8 mouse cellular contexts compared by ENCODE assay signal in the genomic region with DNA sequence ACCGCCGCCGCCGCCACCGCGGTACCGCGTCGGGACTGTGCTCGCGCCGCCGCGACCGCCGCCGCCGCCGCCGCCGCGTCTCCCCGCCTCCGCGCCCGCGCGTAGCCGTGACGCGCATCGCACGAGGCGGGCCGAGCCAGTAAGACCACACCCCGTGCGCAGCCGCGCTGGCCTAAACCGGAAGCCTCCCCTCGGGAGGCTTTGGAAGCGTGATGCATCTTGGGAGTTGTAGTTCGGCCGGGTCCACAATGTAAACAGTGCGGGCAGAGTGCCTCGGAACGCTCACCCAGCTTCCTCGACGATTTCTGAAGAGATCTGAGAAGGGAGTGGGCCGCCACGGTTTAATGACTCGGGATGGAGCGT. TPM values are rescaled to one million over a fixed set of nuclear protein-coding genes. Genes with fewer than 3 reads are reported as not detected.
DNase-seq lines count a peak whose midpoint lies in the region; ATAC-seq and TF ChIP-seq lines count a peak whose summit lies in the region.

No protein-coding gene starts in this region.

- ATAC-seq in activated CD4-positive, CD25-positive, alpha-beta regulatory T cell, adult 4 months, result peak; percentile 94
- ATAC-seq in inflammation-experienced regulatory T-cells, adult 6 months, result peak; percentile 92
- ATAC-seq in megakaryocyte-erythroid progenitor cell, adult 5-6 weeks (replicated peaks; ENCODE audit: low FRiP score, low TSS enrichment, poor library complexity, severe bottlenecking), result peak; percentile 98

- DNase-seq in gastrocnemius, postnatal 10 days, result peak; percentile 93
- DNase-seq in left cerebral cortex, postnatal 10 days (ENCODE audit: extremely low spot score in 1 of 2, low spot score in 2 of 2), result peak; percentile 95 to 97
- DNase-seq in right cerebral cortex, postnatal 25 days, result peak; percentile 96
- DNase-seq in urinary bladder, postnatal 4 days (ENCODE audit: low spot score in 2 of 2), result peak; percentile 92 to 95

- peak overlapping the region; percentile 22; the same call in 1 of the 2 replicates for H3K27ac ChIP-seq in cortical plate, adult 2 months (ENCODE audit: insufficient read depth, low read length)

- intact Hi-C loops in left cerebral cortex, postnatal 10 days (cut with DNase I), result no loop called here

- H3K4me3 ChIP-seq in cortical plate, adult 2 months (ENCODE audit: insufficient read depth, low read length), result peak overlapping the region; percentile 48

- TF ChIP-seq CTCF in cortical plate, adult 2 months (IDR thresholded peaks at IDR 0.05; ENCODE audit: extremely low read depth, insufficient read depth, low read length), result no peak

- TF ChIP-seq POLR2A in cortical plate, adult 2 months (IDR thresholded peaks at IDR 0.05; ENCODE audit: extremely low read depth, insufficient read depth, low read length), result peak; percentile 90

- H3K4me1 ChIP-seq in cortical plate, adult 2 months (ENCODE audit: control insufficient read depth, insufficient read depth, low read length), result peaks cover 5% of the 10 kb centered on the region

RNA-seq across cellular contexts. Expression of gene Adipor2, which starts 28.9 kb away (rescaled TPM):
- 10 to 100 TPM; 10.1 to 11.5 TPM for polyA plus RNA-seq in activated CD4-positive, CD25-positive, alpha-beta regulatory T cell, adult 4 months (2017; shearing (Covaris generic))
- 37.7 and 38.0 TPM in 2 replicates for polyA plus RNA-seq in cortical plate, adult 2 months (2012; rRNA removed)
- 10 to 100 TPM; 55.7 to 56.2 TPM for total RNA-seq in gastrocnemius, postnatal 10 days (2021)
- 1 to 10 TPM; 9.3 to 9.7 (median 9.4) TPM for polyA plus RNA-seq in inflammation-experienced regulatory T-cells, adult 6 months (2017; shearing (Covaris generic))
- total RNA-seq in left cerebral cortex, postnatal 10 days (2021), result 10 to 100 TPM; 40.5 to 43.1 TPM
- total RNA-seq in megakaryocyte-erythroid progenitor cell, adult 5-6 weeks (2014; fragmentation: Nextera tagmentation), result 34.1 and 37.1 TPM in 2 replicates
- total RNA-seq in megakaryocyte-erythroid progenitor cell, adult 5-6 weeks (2017), result 65.9 and 73.1 TPM in 2 replicates

RNA-seq across cellular contexts. Expression of gene Lrtm2, which starts 58.1 kb away (rescaled TPM):
- polyA plus RNA-seq in activated CD4-positive, CD25-positive, alpha-beta regulatory T cell, adult 4 months (2017; shearing (Covaris generic)), result not detected
- polyA plus RNA-seq in cortical plate, adult 2 months (2012; rRNA removed), result 49.9 and 50.2 TPM in 2 replicates
- total RNA-seq in gastrocnemius, postnatal 10 days (2021), result under 1 TPM; 0.16 to 0.31 TPM
- polyA plus RNA-seq in inflammation-experienced regulatory T-cells, adult 6 months (2017; shearing (Covaris generic)), result under 1 TPM in 2 of 3 experiments, not detected in 1; 0.09 to 0.26 TPM
- 10 to 100 TPM; 38.5 to 39.4 TPM for total RNA-seq in left cerebral cortex, postnatal 10 days (2021)
- not detected in 2 replicates for total RNA-seq in megakaryocyte-erythroid progenitor cell, adult 5-6 weeks (2014; fragmentation: Nextera tagmentation)
- total RNA-seq in megakaryocyte-erythroid progenitor cell, adult 5-6 weeks (2017), result 0.38 TPM in 1 of 2 replicates, not detected in the other

Comparison
In these comparisons a context has a peak if more than half of its experiments do, and no peak if none do; other contexts are left out.
1. Peak in every context shown above with its lines: DNase-seq, ATAC-seq, H3K4me3 ChIP-seq and H3K27ac ChIP-seq.
2. RNA of gene Lrtm2, which starts 58.1 kb away (total RNA-seq): 38.5 to 39.4 TPM in left cerebral cortex, postnatal 10 days; 0.38 TPM in megakaryocyte-erythroid progenitor cell, adult 5-6 weeks and 0.16 to 0.31 TPM in gastrocnemius, postnatal 10 days; every median in the first group is over 10 times any median in the second.